Mouse (Mus musculus) liver, adult 2 months (tissue): ENCODE data around the gene Zdhhc7.

Experiments
- CTCF ChIP-seq: fragments of 200-500 bp; IDR thresholded peaks from 2 replicates; pipeline ENCODE4 v1.5.1; 2011; ENCODE audit warnings: low read depth, low read length, control low read depth
- POLR2A ChIP-seq: fragments of 200-500 bp; IDR thresholded peaks from 2 replicates; pipeline ENCODE4 v1.6.1; 2011; ENCODE audit warnings: low read length, control low read depth; ENCODE audit not compliant: insufficient read depth; ENCODE audit errors: extremely low read depth

DNA sequence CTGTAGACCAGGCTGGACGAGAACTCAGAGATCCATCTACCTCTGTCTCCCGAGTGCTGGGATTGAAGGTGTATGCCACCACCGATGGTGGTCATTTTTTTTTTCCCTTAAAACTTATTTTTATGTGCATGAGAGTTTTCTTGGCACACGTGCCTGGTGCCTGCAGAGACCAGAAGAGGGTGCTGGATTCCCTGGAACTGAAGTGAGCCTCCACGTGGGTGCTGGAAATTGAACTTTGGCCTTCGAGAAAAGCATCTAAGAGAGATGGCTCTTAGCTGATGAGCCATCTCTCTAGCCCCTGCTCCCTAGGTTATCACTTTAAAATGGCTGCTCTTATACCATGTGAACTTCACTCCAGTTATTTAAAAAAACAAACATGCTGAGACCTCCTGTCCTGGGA, 26.8 kb downstream of the Zdhhc7 start:
- TF ChIP-seq CTCF (no peak), POLR2A (no peak)
